Mouse (Mus musculus): ENCODE results near the gene Egfl8.

Gene Egfl8

DNA sequence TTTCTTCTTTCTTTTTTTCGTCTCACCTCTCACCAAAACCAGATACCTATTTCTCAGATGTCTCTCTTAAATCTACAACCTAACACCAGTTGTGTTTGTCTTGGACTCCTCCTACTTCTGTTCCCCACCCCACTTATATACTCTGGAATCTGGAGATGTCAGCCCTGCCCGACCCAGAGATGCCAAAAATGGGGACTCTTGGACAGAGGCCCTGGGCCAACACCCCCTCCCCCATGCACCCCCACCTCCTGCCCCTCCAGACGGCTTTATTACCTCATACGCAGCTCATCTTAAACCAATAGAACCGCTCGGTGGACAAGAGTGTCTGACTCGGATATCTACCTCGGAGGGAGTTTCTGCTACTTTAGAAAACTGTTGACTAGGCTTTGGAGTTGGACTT is 19.7 kb downstream of the Egfl8 start:
- no peak for DNase-seq (ENCODE audit: low spot score)

DNA sequence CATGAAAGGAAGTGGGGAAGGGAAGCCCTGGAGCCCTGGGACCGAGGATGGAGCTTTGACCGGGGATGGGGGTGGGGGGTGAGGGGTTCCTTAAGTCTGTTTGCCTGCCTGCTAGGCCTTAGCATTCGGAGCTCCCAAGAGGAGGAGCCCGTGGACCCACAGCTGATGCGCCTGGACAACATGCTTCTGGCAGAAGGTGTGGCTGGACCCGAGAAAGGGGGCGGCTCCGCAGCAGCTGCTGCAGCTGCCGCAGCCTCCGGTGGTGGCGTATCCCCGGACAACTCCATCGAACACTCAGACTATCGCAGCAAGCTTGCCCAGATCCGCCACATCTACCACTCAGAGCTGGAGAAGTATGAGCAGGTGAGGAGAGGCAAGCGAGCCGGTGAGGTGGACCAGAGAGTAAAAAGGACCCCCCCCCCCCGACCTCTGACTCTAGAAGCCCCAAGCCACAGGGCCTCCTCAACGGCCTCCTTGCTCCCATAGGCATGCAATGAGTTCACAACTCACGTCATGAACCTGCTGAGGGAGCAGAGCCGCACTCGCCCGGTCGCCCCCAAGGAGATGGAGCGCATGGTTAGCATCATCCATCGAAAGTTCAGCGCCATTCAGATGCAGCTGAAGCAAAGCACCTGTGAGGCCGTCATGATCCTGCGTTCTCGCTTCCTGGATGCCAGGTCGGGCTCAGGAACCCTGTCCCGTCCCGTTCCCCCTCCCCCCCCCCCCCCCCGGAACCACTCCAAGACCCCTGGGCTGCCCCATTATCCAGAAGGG is 21.8 kb downstream of the Egfl8 start:
- DNase-seq (ENCODE audit: low spot score): no peak

DNA sequence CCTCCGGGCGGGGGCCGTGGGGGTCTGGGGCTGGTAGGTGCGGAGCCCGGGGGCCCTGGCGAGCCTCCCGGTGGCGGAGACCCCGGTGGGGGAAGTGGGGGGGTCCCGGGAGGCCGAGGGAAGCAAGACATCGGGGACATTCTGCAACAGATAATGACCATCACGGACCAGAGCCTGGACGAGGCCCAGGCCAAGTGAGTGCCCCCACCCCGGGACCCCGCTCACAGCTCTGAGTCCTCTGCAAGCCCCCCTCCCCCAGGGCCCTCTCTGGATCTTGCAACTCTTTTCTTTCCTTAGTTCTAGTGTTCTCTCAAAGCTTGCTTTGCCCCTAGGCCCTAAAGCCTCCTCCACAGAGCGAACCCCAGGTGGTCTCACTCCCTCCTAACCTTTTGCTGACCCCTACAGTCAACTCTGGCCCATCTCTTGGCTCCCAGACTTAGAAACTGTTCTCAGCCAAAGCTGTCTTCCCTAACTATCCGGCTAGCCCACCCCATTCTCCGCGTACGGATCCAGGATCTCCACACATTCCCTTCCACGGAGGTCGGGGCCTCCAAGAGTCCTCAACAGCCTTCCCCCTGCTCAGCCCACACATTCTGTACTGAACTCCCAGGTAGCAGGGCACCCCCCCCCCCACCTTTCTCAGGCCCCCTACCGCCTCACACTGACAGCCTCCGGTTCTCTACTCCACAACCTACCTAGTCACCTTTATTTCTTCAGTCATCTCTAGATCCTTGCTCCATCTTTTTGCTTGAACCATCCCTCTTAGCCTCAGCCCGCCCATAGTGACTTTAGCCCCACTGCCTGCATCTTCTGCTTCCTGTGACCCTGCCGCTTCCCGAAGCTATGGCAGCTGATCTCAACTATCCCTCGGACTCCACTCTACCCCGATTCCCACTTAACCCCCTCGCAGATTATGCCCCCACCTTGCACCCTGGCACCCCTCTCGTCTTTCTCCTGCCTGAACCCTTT is 22.9 kb downstream of the Egfl8 start:
- no peak for DNase-seq (ENCODE audit: low spot score)

DNA sequence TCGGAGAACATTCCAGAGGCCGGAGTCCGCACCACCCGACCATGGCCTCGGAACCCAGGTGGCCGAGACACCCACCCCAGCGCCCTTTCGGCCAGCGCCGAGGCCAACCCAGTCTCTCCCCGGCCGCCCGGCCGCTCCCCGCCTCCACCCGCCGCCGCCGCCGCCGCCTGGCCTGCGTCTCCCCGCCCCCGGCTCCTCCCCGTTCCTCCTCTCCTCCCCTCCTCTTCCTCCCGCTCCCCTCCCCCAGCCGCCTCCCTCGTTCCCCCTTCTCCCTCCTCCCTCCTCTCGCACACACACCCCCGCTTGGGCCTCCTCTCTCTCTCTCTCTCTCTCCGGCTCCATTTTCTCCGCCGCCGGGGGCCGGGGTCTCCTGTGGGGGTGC is 23.8 kb downstream of the Egfl8 start:
- DNase-seq (ENCODE audit: low spot score): peak; percentile 79

DNA sequence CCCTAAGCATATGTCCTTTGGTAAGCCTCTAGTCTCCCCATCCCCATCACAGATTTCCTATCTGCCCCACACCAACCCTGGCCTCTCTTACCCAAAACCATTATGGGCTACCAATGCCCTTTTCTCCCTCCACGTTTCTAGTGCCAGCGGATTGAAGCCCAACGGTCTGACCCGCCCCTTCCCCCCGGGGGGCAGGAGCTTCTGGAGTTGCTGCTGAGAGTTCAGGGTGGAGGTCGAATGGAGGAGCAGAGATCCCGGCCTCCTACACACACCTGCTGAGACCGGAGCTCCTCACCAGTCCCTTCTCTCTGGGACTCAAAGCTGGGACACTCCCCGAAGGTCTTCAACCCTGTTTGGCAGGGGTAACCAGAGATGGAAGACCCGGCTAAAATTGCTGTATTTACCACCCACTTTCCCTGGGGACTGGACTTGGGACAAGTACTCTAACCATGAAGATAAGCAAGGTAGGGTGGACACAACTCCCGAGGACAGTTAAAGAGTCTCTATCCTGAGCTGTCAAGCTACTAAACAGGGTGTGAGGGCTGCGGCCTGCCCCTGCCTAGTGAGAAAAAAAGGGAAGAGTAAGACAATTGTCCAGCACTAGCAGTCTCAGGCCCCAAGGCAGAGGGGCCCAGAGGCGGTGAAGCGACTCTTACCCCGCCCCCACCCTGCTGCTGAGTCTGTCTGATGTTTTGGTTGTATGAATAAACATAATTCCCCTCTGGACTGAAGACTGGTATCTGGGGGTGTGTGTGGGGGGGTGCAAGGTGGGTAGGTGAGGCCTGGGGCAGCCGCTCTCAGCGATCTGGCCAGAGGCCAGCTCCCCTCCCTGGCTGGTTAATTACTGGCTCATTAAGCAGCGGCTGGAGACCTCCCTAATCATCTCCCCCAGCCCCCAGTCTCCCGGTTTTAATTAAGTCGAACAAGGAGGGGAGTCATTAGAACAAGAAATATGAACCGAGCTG is 24.5 kb downstream of the Egfl8 start, which contains the start of gene Pbx2:
Gene Pbx2, plus strand, starts transcription at position 238 of the 965 bp plus-strand sequence.
- no peak for DNase-seq (ENCODE audit: low spot score)

DNA sequence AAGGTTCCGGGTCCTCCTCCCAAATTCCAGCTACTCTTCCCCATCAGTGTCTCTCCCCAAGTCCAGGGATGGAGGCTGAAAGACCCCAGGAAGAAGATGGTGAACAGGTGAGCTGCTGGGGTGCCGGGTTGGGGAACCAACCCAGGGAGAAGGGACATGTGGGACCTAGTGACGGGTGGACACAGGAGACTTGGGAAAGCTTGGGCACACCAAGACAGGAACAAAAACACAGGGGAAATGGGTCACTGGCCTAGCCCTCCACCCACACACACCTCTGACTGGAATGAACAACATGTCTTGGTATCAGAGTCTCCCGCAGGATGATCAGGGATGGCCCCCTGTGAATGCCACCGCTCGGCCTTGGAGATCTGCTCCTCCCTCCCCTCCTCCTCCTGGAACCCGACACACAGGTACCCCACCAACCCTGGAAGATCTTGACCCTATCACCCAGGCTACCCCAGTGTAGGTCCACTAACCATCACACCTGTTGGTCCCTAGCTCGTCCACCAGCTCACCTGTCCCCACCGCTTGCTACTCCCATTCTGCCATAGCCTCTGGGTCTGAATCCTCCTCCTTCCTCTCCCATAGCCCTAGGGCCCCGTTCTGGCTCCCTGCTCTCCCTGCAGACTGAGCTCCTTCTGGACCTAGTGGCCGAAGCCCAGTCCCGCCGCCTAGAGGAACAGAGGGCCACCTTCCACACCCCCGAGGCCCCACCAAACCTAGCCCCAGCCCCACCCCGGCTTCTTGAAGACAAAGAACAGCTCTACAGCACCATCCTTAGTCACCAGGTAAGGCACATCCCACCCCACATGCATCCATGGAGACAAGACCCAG is 25.4 kb downstream of the Egfl8 start:
- DNase-seq (ENCODE audit: low spot score): no peak

DNA sequence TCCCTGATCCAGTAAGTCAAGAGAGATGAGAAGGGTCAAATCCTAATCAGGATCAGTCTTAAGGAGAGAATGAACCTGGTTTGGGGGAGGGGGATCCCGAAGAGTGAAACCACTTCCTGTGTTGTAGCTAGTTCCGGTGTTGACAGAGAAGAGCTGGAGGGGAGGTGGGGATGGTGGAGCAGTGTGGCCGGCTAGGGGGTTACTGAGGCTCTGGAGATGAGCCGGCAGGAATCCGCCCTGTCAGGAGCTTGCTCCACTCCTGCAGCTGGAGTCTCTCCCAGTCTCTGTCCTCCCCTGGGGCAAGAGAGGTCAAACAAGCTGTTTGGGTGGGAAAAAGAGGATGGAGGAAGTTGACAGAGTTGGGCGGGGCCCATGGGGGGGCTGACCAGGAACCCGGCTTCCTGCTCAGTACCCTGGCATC is 26.1 kb downstream of the Egfl8 start, which contains the start of gene Gpsm3:
Gene Gpsm3, plus strand, starts transcription at position 126 of the 421 bp plus-strand sequence.
- no peak for DNase-seq (ENCODE audit: low spot score)

DNA sequence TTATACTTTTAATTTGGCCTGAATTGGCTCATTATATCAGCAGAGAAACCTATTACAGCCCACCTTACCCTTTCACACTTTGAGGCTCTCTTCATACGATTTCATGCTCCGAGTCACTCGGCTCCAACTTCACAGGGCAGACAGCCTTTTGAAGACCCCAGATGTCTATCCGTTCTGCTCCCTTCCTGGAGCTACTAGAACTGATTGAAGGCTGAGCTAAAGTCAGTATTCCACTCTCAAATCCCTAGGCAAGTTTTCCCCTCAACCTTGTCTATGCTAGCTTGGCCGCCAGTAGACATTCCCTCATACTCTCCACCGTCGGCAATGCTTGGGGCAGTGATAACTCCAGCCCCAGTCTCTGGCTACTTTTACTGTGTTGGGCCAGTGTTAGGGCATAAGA is 26.6 kb downstream of the Egfl8 start:
- DNase-seq (ENCODE audit: low spot score): no peak

DNA sequence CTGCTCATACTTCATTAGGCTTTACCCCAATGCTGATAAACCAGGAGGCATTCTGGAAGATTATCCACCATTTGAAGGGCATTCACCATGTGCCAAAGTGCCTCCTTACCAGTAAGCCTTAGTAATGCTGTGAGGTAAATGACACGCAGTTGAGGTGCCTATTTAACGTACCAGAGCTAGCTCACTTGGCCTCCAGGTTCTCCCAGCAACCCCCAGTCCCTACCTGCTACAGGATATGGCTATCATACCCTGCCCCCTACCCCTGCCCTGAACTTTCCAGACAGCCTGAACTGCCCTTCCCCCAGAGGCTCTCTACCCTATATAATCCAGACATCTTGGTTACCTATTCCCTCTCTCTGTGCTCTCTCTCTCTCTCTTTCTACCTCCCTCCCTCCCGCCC is 27.0 kb downstream of the Egfl8 start:
- no peak for DNase-seq (ENCODE audit: low spot score)

DNA sequence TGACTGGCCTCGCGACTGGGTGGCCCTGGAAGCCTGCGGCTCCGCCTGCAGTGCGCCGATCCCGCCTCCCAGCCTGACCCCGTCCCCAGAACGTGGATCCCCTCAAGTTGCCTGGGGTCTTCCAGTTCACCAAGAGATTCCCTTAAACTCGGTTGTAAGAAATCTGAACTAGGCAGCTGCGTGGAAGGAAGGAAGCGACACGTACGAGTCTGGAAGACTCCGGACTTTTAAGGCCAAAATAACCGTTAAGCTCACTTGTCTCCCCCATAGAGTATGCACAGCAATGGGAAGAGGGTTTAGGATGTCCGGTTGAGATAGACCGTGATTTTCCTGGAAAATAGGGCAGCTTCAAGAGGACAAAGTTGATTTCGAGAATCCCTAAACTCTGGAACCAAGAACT is 28.0 kb downstream of the Egfl8 start:
- peak; percentile 42 for DNase-seq (ENCODE audit: low spot score)

DNA sequence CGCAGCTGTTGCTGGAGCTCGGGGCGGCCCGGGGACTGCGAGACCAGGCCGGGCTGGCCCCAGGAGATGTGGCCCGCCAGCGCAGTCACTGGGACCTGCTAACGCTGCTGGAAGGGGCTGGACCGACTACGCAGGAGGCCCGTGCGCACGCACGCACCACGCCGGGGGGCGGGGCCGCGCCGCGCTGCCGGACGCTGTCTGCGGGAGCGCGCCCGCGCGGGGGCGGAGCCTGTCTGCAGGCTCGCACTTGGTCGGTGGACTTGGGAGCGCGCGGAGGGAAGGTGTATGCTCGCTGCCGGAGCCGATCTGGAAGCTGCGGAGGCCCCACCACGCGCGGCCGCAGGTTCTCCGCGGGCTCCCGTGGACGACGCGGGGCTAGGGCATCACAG is 28.4 kb downstream of the Egfl8 start:
- peak; percentile 89 for DNase-seq (ENCODE audit: low spot score)

DNA sequence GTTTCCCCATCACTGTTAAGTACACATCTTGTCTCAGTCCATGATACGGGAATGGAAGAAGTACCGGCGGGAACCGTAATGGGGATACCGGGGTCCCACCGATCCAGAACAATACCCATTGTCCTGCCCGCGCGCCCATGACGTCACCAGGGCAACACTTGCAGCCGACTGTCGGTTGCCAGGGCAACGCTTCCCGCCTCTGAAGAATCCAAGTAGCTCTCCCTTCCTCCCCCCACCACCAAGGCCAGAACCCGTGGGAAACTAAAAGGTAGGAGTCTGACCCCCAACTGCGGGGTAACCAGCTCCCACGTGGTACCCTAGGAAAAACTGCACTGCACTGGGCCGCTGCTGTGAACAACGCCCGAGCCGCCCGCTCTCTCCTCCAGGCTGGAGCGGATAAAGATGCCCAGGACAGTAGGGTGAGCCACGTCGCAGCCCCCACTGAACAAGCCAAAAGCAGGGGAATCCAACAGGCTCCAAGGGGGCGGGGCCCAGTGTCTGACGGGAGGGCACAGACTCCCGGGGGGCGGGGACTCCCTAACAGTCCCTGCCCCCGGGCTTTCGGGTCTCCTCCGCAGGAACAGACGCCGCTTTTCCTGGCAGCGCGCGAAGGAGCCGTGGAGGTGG is 28.9 kb downstream of the Egfl8 start:
- peak; percentile 66 for DNase-seq (ENCODE audit: low spot score)

DNA sequence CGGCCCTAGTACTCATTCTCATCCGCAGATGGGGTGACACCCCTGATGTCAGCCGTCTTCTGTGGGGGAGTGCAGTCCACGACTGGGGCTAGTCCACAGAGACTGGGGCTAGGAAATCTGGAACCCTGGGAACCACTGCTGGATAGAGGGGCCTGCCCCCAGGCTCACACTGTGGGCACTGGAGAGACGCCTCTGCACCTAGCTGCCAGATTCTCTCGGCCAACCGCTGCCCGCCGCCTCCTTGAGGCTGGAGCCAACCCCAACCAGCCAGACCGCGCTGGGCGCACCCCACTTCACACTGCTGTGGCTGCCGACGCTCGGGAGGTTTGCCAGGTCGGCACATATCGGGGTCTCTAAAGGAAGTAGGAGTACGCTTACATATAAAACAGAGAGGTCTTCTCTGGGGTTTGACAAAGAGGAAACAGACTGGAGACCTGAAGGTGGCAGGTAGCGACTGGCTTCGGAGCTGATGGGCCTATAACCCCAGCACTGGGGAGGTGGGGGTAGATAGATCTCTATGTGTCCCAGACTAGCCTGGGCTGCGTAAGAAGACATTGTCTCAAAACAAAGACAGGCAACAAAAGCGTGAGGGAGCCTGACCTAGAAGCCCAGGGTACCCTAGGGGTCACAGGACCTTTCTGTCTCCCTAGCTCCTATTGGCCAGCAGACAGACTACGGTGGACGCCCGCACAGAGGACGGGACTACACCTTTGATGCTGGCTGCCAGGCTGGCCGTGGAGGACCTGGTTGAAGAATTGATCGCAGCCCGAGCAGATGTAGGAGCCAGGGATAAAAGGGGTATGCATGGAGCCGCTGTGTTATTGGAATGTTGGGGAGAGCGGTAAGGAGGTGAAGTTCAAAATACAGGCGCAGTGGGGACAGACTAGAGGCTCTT is 29.6 kb downstream of the Egfl8 start:
- DNase-seq (ENCODE audit: low spot score): no peak

DNA sequence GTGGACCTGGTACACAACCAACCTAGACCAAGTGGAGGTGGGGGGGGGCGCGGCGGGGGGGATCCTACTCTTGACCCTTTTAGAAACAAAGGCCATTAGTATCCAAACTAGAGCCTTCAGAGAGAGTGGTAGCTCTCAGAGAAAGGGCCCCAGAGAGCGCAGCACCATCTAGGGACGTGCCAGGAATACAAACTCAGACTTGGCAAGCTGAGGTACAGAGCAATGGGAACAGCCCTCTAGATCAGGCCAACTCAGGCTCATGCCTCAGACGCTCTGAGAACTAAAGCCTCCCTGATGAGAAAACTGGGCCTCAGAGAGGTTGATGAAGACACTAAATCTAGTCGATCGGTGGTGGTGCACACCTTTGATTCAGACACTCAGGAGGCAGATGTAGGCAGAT is 30.6 kb downstream of the Egfl8 start:
- DNase-seq (ENCODE audit: low spot score): no peak

DNA sequence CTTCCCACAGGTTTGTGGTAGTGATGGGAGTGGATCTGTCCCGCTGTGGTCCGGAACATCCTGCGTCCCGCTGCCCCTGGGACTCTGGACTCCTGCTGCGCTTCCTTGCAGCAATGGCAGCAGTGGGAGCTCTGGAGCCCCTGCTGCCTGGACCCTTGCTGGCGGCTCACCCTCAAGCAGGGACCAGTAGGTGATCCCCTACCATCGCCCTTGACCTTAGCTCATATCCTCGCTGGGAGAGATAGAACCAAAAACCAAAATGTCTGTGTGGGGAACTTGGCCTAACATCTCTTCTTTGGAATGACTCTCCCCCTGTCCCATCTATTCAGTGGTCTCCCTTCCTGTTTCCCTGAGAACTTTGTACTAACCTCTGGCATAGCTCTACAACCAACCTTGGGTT is 32.0 kb downstream of the Egfl8 start:
- DNase-seq (ENCODE audit: low spot score): no peak

DNA sequence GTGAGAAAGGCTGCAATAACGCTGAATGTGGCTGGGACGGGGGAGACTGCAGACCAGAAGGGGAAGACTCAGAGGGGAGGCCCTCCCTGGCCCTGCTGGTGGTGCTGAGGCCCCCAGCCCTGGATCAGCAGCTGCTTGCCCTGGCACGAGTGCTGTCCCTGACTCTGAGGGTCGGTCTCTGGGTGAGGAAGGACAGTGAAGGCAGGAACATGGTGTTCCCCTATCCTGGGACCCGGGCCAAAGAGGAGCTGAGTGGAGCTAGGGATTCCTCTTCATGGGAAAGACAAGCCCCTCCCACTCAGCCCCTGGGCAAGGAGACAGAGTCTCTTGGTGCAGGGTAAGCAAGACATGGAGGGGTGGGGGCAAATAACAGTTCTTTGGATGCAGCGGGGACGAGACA is 32.4 kb downstream of the Egfl8 start:
- DNase-seq (ENCODE audit: low spot score): no peak

DNA sequence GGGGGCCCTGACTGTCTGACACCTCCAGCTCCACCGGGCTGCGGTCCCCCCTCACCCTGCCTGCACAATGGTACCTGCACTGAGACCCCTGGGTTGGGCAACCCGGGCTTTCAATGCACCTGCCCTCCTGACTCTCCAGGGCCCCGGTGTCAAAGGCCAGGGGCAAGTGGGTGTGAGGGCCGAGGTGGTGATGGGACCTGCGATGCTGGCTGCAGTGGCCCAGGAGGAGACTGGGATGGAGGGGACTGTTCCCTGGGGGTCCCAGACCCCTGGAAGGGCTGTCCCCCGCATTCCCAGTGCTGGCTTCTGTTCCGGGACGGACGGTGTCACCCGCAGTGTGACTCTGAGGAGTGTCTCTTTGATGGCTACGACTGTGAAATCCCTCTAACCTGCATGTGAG is 33.2 kb downstream of the Egfl8 start:
- no peak for DNase-seq (ENCODE audit: low spot score)

DNA sequence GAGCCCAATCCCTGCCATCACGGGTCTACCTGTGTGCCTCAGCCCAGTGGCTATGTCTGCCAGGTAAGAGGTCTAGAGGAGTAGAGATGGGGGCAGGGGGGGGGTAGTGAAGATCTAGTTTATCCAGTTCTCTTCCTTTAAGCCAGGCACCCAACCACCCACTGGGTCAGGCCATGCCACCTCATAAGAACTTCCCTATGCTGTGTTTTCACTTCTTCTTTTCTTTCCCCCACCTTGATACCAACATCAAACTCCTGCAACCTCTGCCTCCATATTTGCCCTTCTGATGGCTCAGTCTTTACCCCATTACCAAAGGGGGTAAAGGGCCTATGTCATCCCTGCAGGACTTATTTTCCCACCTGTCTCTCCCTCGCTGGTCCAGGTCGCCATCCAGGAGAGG is 37.7 kb downstream of the Egfl8 start:
- no peak for DNase-seq (ENCODE audit: low spot score)

DNA sequence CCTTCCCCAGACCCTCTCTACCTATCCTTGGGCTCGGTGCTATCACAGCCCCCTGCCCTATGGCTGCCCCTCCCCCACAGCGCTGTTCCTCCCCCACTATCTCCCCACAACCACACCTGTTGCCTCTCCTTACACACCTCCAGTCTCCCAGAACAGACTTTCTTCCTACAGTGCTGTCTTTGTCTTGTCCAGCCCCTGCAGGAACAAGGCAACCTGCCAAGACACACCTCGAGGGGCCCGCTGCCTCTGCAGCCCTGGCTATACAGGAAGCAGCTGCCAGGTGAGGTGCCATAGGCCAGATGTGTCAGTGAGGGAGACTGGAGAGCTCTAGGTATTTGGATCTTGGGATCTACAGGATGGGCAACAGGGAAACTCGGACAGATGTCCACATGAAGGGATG is 39.2 kb downstream of the Egfl8 start:
- no peak for DNase-seq (ENCODE audit: low spot score)
